Mouse (Mus musculus) kidney, postnatal 36 days (tissue): ENCODE data around the gene Orai3.
"Not testable (repeated sequence)": the region's sequence is repeated elsewhere in the genome, so short reads cannot be mapped to it uniquely, and the experiment has no call there.

ENCODE experiments used
- DNase-seq, 2 experiments: peaks; one replicate each; pipeline ENCODE4 v3.0.0; 2021 to 2022; ENCODE audit warnings: mixed read lengths in 2 of 2

Gene Orai3

DNA sequence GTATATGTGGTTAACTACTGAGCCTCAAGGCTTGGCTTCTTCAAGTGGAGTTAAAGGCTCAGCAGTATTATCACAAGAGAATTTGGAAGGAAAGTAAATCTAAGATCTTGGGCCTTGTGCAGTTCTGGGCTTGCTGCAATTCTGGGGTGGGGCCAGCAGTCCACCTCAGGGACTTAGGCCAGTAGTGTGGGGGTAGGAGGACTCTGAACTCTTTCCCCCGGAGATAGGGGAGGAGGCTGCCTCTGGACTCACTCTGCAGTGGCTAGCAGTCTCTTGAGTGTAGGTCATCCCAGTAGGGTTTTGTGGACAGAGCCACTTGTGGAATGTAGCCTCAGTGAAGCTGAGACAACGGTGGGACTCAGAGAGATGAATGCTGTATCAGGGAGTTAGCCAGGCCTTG lies 3.9 kb upstream of the Orai3 start:
- DNase-seq, result peak; percentile 58

DNA sequence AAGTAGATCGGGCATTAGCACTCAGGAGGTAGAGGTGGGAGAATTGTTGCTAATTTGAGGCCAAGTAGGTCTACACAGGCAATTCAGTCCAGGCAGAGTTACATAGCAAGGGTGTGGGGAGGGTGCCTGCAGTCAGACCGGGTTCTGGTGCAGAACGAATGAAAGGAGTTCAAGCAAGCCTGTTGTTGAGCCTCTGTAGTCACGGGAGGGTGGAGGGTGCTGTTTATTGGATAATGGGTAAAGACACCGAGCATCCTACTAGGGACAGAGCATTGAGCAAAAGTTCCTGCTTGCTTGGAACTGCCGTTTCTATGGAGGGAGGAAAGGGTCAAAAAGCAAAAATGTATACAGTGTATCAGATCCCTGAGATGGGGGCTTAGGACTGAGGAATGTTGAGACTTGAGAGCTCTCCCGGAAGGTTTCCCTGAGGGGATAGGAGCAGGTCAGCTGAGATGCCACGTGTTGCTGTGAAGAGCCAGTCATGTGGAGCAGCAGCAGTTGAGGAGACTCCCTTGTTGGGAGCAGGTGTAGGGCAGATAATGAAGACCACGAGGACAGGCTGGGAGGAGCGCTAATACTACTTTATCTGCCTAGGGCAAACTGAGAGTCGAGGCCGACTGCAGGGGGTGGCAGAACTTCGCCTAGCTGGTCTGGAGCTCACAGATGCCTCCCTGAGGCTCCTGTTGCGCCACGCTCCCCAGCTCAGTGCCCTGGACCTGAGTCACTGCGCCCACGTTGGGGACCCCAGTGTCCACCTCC lies 2.6 kb upstream of the Orai3 start:
- DNase-seq, result no peak

DNA sequence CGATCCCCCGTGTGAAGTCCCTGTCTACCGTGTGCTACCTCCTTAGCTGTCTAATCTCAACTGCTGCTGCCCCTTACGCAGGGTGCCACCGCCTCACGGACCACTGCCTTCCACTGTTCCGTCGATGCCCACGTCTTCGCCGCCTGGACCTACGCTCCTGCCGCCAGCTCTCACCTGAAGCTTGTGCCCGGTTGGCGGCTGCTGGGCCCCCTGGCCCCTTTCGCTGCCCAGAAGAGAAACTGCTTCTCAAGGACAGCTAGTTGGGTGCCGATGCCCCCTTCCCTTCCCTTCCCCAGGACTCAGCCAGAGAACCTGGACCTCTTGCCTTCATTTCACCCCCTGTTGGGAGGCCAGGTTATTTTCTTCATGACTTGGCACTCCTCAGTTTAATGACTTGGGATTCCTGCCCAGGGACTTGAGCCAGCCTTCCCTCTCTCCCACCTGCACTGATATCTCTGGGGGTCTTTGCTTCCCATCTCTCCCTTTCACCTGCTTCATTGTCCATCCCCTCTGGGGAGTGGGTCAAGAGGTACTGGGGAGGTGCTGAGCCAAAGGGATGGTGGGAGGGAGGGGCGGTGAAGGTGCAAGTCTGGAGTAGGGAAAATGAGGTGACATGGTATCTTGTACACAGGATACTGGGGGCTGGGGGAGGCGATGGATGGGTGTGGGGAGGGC lies 1.8 kb upstream of the Orai3 start:
- no peak for DNase-seq

DNA sequence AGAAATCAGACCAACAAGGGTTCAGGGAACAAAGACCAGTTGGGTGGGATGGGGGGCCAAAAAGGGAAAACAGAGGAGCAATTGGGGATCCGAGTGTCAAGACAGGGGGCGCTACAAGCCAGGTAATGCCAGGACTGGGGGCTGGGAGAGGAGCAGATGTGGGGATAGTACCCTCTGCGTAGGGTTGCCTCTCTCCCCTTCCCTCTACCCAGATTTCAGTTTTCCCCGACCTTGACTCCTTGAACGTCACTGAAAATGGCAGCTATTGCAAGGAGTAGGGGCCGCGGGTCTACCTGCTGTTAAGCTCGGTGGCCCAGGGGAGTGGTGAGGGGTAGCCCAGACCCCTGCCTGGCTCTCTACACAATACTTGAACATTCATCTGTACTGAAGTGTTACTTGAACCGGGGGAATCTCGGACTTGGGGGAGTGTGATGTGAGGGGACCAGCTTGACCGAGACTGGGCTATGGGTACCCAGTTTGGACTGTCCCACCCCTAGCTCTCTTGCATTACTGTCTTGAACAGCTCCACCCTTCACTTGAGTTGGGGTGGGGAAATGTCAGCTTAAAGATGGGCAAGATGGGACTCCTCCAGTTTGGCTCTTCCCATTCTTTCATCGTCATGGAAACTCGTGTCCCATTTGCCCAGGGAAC lies 1.1 kb upstream of the Orai3 start:
- DNase-seq, result peak in 1 of 2 experiments; percentile 47

DNA sequence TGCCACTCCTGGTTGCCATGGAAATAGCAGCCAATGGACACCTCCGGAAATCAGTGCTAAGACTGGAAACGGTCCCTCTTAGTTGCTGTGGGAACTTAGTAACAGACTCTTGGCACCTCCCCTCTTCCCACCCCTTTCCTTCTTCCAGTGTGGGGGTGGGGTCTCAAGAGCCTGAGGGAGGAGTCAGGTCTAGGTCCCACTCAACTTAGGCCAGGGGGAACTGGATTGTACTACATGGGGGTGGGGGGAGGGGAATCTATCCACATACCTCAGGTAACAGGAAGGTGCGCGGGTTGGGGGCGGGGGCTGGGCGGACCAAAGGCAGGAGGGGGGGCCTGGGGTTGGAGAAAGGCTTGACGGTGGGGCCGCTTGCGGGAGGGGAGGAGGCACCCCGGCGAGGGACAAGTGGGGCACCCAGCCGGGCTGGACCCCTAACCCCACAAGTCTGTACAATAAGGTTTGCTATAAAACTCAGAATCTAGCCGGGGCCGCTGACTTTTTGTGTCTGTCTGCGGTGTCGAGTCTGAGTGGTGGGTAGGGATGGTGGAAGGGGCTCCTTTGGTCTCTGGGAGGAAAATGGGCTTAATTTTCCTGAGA lies 520 bp upstream of the Orai3 start:
- peak; percentile 96 to 99 for DNase-seq

DNA sequence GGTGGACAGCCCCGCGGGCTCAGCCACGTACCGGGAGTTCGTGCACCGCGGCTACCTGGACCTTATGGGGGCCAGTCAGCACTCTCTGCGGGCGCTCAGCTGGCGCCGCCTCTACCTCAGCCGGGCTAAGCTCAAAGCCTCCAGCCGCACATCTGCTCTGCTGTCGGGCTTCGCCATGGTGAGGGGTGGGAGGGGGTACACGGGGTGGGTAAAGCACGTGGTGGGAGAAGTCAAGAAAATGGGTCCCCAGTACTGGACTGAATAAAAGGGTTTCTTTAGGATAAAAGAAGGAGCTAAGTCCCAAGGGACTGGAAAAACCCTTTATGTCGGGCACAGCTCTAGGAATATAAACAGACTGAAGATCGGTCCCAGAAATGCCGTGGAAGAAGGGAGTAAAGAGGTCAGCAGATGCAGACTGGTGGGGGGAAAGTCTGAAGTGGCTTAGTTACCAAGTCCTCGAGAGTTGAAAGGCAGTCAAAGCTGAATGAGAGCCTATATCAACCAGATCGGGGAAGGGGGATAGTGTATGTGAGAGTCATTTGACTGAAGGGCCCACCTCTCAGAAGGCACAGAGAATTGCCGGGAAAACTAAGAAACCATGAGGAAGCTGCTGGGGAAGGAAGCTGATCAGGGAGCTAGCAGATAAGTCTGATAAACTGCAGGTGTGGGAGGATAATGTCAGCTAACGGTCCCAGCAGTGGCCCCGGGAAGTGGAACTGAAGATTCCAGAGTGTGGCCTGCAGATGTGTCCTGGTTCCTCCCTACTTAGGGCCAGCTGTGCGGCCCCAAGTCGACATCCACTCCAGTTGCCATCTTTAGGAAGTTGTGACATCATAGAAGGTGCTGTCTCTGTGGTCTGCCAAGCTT lies 657 bp downstream of the Orai3 start:
- peak in 1 of 2 experiments; percentile 9 for DNase-seq

DNA sequence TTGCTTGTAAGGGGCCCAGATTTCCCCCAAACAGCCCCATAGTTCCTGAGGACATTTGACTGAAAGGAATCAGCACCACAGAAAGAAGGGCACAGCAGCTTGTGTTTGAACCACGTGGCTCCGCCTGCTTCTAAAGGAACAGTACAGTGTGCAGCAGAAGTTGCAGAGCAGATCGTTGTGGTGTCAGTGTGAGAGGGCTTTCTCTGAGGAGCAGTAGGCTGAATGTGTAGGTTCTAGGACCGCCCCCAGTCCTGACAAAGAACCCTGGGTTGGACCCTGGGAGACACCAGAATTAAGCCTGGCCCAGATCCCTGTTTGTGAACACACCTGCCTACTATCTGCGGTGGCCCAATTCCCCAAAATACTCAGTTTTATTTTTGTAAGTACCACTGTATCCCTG lies 1.6 kb downstream of the Orai3 start:
- DNase-seq, result no peak

DNA sequence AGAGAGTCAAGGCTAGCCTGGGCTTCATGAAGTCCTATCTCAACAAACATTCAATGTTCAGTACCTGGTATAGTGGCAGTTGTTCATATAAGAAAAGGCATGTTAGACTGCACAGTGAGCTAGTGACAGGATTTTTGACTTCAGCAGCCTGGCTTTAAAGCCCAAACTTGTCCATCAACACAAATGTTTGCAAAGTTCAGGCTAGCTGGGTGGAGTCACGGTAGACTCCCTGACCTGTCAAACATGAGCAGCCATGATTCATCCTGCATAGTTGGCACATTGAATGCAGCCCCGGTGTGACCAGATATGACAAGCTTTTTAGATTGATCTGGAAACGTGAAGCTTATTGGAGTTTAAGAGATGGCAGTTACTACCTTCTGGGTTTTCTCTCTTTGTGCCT lies 2.5 kb downstream of the Orai3 start:
- no peak for DNase-seq

DNA sequence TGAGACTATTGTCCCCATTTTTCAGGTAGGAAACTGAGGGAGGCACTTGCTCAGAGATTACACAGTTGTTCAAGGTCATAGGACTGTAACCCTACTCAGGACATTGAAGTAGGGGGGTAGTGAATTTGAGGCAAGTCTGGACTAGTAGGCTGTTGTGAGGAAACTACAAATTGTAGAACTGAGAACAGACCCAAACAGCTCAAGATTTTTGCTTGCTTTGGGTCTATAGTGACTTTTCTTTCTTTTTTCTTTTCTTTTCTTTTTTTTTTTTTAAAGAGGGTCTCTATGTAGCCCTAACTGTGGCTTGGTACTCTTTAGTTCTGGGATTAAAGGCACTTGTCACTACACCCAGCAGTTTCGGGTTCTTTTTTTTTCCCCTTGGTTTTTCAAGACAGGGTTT lies 2.9 kb downstream of the Orai3 start:
- DNase-seq, result no peak

DNA sequence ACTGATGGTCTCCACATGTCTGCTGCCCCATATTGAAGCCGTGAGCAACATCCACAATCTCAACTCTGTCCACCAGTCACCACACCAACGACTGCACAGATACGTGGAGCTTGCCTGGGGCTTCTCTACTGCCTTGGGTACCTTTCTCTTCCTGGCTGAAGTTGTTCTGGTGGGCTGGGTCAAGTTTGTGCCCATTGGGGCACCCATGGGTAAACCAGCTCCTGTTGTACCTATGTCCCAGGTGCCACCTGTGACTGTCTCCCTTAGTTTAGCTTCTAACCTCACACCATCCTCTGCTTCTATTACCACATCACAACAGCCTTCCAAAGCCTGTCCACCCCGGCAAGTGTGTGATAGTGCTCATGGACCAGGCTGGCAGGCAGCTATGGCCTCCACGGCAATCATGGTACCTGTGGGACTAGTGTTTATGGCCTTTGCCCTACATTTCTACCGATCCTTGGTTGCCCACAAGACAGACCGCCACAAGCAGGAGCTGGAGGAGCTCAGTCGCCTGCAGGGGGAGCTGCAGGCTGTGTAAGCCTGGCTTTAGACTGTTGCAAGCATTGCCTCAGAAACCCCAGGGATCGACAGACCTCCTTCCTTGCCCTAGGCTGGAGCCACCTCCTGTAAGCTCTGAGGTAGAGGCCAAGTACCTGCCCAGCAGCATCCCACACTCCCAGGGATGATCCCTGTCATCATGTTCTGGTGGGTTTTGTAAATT lies 4.2 kb downstream of the Orai3 start:
- DNase-seq, result peak; percentile 72 to 86

DNA sequence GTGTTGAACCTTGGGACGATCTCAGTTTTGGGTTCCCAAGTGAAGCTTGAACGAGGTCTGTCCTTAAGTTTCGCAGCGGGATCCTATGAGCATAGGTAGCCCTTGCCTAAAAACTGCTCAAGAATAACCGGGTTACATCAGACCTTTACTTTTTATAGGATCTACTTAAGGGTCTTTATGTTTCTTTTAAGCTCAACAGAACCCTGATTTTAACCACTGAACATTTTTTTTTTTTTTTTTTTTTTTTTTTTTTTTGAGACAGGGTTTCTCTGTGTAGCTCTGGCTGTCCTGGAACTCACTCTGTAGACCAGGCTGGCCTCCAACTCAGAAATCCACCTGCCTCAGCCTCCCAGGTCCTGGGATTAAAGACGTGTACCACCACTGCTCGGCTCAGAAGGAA lies 6.2 kb downstream of the Orai3 start:
- not testable (repeated sequence) for DNase-seq

DNA sequence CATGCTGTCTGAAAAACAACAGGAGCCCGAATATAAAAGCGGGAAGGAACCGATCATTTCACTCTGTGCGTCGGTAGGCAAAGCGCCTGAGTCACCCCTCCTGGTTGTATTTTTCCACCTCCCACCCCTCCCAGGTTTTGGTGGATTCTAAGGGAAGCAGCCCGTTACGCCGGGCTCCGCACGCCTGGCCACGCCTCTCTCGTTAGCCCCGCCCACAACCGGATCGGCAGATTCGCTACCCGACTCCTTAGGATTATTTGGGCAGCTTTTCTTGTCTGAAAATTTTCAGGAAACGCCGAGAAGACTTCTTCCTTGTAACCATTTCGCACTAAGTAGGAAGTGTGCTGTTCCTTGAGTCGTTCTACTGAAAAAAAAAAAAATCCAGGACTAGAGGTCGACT lies 6.8 kb downstream of the Orai3 start, which contains the start of gene Setd1a:
Gene Setd1a, plus strand, starts transcription at position 245 of the 400 bp plus-strand sequence.
- peak; percentile 87 to 96 for DNase-seq

DNA sequence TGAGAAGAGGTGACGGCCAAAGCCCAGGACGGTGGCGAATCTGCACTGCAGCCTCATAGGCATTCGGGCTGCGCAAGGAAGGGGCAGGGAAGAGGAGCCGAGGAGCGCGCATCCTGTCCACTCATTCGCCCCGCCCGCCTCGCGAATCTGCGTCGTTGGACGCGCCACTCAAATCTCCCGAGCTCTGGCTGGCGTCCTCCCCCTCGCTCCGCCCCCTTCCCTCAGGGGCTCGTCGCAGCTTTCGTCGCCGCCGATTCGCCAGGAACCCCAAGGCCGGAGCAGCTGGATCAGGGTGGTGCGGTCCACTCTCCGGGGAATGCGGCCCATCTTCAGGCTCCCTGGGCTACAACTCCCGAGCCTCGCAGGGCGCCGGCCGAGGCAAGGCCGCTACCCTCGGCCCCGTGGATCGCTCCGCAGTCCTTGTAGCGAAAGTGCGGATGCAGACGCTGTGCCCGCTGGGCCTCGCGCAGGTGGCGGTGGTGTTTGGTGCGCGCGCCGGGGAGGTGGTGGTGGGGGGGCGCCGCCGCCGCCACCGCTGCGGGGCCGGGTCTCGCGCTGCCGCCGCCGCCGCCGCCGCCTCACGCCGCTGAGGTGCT lies 7.4 kb downstream of the Orai3 start:
- peak; percentile 98 to 99 for DNase-seq

DNA sequence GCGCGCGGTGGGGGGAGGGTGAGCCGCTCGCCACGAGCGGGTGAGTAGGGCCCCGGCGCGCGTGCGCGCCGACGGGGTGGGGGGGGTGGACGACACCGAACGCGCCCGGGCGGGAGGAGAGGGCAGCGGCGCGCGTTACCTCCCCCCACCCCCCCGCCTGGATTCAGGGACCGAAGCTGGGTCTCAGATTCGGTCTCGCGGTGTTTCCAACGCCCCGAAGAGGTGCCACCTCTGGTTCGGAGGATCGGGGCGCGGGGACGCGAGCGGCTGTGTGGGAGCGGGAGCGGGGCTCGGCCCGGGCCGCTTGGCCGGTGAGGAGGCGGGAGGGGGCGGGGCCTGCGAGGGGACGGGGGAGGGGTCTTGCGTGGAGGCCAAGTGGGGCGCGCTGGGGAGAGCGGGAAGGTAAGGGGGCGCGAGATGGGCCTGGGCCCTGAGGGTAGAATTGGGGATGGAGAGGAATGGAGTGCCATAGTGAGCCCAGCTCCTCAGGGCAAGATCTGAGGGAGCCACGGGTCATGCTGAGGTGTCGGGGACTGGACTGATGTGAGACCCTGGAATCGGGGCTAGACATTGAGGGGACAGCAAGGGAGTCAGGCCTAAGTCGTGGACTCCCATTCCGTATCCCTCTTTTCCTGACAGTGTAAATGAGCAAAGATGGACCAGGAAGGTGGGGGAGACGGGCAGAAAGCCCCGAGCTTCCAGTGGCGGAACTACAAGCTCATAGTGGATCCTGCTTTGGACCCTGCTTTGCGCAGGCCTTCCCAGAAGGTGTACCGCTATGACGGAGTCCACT lies 8.1 kb downstream of the Orai3 start:
- peak; percentile 48 to 81 for DNase-seq

DNA sequence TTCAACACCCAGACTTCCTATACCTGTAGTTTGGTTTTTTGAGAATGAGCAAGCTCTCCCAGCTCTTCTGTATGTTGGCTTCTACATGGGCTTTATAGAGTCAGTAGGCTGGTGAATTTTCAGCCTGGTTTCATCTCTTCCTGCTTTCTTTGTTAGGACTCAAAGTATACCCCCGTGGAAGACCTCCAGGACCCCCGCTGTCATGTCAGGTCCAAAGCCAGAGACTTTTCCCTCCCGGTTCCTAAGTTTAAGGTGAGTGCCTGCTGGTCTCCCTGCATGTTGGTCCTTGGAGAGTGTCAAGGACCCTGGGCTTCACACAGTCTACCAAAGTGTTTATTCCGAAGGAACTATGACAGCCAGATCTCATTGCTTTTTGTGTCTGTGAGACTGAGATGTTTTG lies 8.7 kb downstream of the Orai3 start:
- no peak for DNase-seq

DNA sequence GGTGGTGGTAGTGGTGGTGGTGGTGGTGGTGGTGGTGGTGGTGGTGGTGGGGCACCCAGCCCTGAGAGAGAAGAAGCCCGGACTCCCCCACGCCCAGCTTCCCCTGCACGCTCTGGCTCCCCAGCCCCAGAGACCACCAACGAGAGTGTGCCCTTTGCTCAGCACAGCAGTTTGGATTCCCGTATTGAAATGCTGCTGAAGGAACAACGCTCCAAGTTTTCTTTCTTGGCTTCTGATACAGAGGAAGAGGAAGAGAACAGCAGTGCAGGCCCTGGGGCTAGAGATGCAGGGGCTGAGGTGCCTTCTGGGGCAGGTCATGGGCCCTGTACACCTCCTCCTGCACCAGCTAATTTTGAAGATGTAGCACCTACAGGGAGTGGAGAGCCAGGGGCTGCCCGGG lies 15.7 kb downstream of the Orai3 start, which contains the start of gene Gm49388:
Gene Gm49388, plus strand, starts transcription at position 301 of the 400 bp plus-strand sequence.
- no peak for DNase-seq

DNA sequence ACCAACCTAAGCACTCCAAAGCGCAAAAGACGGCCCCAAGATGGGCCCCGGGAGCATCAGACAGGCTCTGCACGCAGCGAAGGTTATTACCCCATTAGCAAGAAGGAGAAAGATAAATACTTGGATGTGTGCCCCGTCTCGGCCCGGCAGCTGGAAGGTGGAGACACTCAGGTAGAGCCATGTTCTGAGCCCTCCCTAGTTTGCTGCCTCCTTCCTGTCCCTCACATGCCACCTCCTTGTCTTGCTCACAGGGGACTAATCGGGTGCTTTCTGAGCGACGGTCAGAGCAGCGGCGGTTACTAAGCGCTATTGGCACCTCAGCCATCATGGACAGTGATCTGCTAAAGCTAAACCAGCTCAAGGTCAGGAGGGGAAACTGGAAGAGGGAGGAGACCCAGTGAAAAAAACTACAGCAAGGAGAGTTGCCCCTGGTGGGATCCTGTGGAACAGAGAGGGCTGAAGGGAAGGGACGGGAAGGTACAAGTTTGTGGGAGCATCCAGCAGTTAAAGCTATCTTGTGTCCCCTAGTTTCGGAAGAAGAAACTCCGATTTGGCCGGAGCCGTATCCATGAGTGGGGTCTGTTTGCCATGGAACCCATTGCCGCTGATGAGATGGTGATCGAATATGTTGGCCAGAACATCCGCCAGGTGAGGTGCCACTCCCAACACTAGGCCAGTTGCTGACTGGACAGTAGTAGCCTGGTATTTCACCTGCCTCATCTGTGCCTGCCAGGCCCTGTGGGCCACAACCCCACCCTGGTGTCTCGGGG lies 27.6 kb downstream of the Orai3 start:
- DNase-seq, result no peak

DNA sequence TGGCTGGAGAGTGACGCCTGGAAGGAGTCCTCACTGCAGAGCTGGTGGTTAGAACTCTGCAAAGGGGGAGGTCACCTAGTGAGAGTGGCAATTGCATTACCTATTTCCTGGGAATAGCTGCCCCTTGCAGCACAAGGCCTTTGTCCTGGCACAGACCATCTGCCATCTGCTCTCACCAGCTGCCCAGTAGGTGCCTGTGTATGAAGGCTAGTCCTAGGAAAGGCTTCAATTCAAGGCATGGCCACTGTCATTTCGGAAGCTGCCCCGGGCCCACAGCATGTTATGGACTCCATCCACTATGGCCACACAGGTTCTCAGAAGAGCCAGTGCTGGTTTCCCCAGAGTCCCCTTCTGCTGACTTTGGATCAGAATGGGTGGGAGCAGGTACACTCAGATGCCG lies 29.0 kb downstream of the Orai3 start:
- no peak for DNase-seq

DNA sequence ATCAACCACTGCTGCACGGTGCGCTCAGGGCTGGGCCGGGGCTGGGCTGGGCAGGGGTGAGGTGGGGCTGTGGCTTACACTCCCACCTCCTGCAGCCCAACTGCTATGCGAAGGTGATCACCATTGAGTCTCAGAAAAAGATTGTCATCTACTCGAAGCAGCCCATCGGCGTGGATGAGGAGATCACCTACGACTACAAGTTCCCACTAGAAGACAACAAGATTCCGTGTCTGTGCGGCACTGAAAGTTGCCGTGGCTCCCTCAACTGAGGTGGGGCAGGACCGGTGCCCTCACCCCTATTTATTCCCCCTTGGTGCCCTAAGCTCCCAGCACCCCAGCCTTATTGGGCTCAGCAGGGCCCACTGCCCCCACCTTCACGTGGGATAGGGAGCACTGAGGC lies 29.6 kb downstream of the Orai3 start:
- DNase-seq, result no peak

DNA sequence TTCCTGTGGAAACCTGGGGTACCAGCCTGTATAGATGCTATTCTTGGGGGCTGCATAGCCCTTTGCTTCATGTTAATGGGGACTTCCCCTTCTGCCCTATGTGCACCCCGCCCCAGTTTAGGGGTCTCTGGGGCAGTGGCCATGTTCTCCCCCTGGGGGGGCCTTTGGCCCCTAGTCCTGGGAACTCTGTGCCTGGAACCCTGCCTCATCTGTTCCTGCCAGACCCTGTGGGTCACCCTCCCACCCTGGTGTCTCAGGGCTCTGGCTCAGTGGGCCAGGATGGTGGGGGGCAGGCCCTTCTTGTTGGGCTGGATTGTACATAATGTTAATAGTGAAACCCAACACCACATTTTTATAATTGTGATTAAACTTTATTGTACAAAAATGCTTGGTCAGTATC lies 30.1 kb downstream of the Orai3 start:
- no peak for DNase-seq
